Mouse (Mus musculus) heart, postnatal 25 days (tissue): ENCODE results near the gene Tprn. TPM values are rescaled to one million over a fixed set of nuclear protein-coding genes. Genes with fewer than 3 reads are reported as not detected.
A peak's percentile ranks its signal among the peaks of the same experiment; 100 is the strongest.

Experiments
- DNase-seq: peaks from one replicate; pipeline ENCODE4 v3.0.0; 2022; ENCODE audit warnings: low spot score
- intact Hi-C: fragments of 180-260 bp; cut with DNase I; formaldehyde crosslinking; loops from one replicate; pipeline ENCODE4 v1.15.1; 2025
- total RNA-seq, 2 experiments: library from RNA; stranded (reverse); gene quantifications; 2 replicates each; pipeline ENCODE4 v1.2.3; 2021

Gene Tprn
- total RNA-seq, 2 experiments from 2014 or later, result 3.6 to 6.0 TPM

DNA sequence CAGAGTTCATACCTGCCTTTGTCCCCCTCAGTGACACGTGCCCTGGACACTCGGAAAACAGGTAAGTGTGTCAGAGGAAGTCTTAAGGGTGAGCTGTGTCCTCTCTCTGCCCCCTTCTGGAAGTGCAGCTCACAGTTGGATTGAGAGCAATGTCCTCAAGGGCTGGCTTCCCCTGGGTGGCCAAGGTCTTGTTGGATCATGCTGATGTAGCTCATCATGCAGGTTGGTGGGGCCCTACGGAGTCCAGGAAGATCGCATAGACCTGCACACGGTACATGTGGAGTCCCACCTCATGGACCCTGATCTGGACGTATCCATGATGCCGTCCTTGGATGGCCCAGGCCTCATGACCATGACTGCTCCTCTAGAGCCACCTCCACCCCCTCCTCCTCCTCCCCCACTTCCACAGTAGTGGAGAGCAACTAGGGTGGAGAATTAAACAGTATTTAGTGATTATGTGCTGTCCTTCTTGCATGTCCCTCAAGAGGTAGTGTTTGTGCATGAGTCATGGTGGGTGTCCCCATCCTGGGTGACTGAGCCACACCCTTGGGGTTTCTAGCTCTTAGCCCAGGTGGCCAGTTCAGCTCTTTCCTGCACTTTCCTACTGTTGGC lies 26.4 kb downstream of the Tprn start:
- intact Hi-C loops, result no loop called here
- no peak for DNase-seq

DNA sequence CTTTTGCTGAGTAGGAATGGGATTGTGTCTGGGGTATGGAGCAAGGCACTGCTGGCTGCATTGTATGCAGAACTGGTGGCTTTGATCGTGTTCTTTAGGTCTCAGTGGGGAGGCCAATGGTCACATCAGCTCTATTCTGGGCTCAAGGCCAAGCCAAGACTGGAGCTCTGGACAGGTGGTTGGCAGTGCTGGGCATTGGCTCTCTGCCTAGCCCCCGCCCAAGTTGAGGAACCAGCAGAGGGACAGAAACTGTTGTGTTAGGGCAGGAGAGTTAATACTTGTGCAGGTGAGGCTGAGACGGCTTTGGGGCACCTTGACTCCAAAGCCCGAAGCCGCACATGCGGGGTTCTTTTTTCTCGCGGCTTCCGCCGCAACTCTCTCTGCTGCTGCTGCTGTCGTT lies 27.2 kb downstream of the Tprn start, which contains the start of gene Lrrc26:
Gene Lrrc26 (plus strand): TSS at position 265 of the 400 bp plus-strand sequence.
- no peak for DNase-seq
- intact Hi-C loops, result loop anchor here (5.0 kb wide), 1 partner anchor 62 kb away; no protein-coding TSS in a partner anchor

DNA sequence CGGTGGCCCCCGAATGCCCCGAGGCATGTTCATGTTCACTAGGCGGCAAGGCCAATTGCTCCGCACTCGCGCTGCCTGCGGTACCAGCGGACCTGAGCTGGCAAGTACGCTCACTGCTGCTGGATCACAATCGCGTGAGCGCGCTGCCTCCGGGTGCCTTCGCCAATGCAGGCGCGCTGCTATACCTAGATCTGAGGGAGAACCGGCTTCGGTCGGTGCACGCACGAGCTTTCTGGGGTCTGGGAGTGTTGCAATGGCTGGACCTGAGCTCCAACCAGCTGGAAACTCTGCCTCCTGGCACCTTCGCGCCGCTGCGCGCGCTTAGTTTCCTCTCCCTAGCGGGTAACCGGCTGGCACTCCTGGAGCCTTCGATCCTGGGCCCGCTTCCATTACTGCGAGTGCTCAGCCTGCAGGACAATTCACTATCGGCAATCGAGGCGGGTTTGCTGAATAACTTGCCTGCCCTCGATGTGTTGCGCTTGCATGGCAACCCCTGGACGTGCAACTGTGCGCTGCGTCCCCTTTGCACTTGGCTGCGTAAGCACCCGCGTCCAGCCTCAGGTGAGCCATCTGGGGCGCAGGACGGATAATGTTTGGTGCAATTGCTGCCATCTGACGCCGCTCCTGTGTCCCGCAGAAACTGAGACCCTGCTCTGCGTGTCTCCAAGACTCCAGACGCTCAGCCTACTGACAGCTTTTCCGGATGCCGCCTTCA lies 27.8 kb downstream of the Tprn start:
- intact Hi-C loops, result loop anchor here (5.0 kb wide), 1 partner anchor 63 kb away; no protein-coding TSS in a partner anchor
- DNase-seq, result no peak

DNA sequence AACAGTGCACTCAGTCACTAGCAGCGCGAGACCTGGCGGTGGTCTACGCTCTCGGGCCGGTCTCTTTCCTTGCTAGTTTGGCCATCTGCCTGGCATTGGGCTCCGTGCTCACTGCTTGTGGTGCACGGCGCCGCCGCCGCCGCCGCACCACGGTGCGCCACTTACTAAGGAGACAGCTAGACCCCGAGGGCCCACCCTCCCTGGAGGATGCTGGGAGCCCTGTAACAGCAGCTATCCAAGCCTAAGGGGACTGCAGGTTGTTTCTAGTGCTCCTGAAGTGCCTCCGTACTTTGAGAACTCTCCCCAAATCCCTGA lies 28.4 kb downstream of the Tprn start:
- intact Hi-C loops, result loop anchor here (5.0 kb wide), 1 partner anchor 63 kb away; no protein-coding TSS in a partner anchor
- DNase-seq, result no peak

DNA sequence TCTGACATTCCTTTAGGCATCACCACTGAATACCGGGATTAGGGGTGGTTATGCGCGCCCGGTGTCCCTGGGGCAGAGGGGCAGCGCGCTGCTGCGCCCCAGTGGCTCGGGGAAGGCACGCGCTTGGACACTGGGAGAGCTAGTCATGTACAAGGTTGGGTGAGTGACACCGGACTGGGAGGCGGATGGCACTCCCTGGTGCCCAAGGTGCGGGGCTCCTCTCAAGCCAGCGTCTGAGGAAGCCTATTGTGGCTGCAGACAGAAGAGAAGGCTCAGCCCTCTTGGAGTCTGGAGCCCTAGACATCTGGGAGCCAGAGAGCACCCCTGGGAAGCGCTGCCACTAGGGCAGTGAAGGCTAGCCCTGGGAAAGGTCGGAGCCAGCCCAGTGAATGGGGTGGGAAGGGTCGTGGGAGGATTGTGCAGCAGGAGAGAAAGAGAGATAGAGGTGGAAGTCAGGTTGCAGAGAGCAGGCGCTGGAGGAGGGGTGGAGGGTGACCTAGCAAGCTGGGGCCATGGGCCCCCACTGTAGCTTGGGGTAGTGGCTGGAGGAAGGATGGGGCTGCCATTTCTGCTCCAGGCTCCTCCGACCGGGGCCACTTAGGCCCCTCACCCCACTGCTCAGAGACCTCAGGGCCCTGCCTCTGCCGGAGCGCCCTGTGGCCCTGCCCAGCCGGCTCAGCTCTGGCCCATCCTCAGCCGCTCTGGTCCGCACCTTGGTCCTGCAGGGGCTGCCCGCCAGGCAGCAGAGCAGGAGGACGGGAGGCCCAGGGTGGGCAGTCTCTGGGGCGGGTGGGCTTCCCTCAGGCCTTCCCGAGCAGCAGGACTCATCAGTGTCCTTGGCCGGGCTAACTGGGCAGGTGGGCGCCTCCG lies 29.0 kb downstream of the Tprn start:
- intact Hi-C loops, result loop anchor here (2.0 to 5.0 kb wide), 2 partner anchors 13 to 64 kb away; no protein-coding TSS in a partner anchor
- no peak for DNase-seq

DNA sequence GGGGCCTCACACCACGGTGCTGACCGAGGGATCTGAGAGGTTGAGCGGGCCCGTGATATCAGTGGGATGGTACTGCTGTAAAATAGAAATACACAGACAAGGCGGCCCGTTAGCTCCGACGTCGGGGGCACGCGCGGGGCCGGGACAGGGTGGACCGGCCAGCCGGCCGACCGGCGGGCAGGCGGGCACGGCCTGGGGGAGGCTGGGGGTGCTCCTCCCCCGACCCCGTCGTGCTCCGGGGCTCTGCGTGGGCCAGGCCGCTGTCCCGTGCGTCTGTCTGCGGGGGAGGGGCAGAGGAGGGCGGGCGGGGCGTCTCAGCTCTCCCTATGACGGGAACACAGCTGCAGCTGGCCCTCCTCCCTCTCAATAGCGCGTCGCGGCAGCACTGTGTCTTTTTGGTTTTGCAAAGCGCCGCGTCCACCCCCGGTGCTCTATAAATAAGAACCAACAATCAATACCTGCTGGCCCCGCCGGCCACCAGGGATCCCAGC lies 29.7 kb downstream of the Tprn start:
- no peak for DNase-seq
- intact Hi-C loops, result loop anchor here (2.0 to 5.0 kb wide), 2 partner anchors 13 to 65 kb away; no protein-coding TSS in a partner anchor

DNA sequence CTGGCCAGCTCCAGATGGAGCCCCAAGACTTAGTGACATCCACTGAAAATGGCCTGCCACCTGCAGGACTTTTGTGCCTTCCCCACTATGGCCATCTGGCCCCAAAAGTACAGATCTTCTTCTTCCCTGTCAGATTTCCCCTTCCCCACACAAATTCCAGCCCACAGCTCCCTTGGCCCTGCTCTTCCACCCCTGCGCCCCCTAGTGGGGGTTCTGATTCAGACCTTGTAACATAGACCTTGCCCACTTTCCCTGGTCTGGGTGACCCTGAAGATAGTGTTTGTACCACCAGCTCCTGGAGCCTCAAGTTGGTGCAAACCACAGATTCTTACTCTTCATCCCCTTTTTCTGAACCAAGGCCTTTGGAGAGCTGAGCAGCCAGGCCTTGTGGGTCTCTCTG lies 30.4 kb downstream of the Tprn start:
- intact Hi-C loops, result loop anchor here (2.0 to 5.0 kb wide), 2 partner anchors 14 to 66 kb away; no protein-coding TSS in a partner anchor
- peak; percentile 54 for DNase-seq

DNA sequence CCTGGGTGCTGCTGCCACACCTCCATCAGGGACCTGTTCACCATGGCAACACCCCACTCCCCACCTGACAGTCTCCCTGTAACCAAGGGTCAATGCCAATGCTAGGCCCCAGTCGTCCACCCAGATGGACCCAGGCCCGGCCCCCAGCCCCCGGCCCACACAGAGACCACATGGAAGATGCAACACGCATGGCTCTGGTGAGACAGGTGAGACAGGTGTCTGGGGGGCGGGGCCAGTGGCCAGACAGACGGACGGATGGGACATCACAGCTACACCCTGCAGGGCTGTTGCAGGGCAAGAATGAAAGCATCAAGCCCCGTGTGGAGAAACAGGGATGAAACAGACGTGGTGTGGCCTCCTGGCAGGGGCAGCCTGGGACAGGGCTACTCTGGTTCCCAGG lies 31.3 kb downstream of the Tprn start:
- intact Hi-C loops, result loop anchor here (2.0 to 5.0 kb wide), 2 partner anchors 15 to 66 kb away; no protein-coding TSS in a partner anchor
- no peak for DNase-seq

DNA sequence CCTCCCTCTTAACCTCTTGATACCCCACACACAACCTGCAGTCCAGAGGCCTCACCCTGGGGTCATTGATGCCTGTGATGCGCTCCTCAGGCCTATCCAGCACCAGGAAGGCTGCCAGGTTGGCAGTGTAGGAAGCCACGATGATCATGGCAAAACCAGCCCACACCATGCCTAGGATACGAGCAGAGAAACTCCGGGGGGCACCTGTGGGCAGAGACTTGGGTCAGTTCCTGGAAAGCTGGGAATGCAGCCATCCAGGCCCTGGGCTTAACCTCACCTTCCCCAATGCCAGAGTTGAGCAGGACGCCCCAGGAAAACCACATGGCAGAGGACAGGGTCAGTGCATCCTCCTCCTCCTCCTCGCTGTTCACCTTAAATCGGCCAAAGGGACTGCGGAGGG lies 34.7 kb downstream of the Tprn start:
- intact Hi-C loops, result no loop called here
- DNase-seq, result no peak

DNA sequence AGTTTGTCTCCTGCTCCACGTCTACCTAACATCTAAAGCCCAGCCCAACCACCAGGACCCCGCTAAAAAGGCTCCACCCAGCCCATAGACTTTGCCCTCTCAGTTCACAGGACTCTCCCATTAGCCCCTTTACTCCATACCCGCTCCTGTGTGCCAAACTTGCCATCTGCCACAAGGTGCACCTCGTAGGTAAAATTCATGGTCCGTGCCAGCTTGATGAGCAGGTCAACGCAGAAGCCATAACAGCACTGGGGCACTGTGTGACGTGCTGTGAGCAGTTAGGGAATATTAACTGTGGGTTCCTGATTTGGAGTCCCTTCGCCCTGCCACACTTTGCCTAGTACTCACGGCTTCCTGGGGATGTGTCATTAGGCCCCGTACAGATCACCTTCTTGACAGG lies 35.6 kb downstream of the Tprn start:
- no peak for DNase-seq
- intact Hi-C loops, result no loop called here

DNA sequence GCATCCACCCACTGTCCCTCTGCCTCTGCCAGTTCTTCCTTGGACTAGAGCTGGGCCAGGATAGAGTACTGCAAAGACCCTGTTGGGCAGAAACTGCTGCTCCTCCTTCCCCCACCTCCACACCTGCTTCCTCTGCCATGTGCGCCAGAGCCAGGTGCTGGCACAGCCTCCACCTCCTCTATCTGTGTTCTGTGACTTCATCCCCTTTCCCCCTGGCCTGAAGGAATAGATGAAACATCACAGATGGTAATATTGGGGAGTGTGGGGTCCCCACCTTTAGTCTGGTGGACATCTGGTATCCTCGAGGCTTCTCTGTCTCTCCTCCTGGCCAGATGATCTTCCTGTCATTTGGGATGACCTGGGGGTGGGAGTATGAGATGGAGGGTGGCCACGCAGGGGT lies 41.0 kb downstream of the Tprn start:
- intact Hi-C loops, result no loop called here
- DNase-seq, result no peak

DNA sequence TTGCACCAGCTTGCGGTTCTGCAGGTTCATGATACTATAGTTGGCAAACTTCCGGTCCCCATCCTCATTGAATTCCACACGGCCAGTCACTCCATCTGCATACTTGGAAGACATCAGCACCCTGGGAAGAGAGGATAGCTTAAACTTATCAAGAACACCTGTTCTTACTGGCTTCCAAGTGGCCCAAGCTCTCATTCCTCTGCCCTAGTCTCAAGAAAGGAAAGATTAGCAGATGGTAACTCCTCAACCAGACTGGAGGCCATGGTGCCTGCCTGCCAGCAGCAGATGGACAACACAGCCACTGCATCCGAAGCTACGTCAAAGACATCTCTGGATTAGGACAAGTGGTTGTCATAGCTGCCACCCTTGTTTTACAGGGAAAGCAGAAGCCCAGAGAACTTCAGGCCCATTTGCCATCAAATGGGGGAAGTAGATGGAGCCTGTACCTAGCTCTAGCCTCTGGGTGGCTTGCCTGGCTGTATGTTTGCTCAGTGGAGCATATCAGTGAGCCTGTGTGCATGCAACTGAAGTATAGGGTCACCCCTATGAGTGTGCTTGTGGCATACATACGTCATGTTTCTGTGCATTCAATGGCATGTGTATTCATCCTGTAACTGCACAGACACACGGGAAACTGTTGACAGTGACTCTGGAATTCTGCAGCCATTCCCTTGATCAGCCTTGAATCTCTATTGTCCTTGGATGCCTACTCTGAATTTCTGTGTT lies 41.7 kb downstream of the Tprn start:
- DNase-seq, result no peak
- intact Hi-C loops, result no loop called here

DNA sequence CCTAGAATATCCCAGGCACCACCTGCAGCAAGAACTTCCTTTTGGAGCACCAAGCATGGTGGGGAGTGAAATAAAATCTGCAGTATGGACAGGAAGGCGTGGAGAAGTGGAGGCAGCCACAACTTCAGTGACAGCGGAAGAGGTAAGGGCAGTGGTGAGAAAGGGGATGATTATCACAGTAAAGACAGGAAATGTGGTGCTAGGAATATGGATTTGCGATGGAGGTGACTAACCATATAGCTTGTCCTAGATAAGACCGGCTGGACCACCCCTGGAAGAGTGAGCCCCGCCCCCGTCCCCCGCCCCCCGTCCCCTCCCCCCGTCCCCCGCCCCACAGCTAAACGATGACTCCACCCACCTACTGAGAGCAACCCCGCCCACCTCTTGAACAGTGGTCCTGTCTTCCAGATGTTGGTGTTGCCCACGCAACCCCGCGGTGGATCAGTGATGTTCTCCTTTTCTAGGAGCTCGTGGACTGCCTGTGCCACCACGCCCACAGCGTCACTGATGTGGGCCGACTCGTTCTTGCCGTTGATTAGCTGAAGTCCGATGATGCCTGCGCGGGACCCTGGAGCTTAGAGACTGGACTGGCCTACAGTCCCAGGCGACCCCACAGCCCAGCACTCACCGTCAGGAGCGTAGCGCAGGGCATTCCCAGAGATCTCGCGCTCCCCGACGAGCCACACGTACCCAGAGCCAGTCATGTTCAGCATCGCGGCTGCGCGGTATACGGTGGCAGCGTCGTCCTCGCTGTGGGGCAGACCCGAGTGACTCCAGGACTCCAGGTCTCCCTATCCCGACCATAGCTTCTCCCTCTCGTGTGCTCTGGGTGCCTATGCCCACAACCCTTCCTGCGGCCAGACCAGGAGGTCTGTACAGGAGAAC lies 42.5 kb downstream of the Tprn start:
- intact Hi-C loops, result no loop called here
- DNase-seq, result no peak

DNA sequence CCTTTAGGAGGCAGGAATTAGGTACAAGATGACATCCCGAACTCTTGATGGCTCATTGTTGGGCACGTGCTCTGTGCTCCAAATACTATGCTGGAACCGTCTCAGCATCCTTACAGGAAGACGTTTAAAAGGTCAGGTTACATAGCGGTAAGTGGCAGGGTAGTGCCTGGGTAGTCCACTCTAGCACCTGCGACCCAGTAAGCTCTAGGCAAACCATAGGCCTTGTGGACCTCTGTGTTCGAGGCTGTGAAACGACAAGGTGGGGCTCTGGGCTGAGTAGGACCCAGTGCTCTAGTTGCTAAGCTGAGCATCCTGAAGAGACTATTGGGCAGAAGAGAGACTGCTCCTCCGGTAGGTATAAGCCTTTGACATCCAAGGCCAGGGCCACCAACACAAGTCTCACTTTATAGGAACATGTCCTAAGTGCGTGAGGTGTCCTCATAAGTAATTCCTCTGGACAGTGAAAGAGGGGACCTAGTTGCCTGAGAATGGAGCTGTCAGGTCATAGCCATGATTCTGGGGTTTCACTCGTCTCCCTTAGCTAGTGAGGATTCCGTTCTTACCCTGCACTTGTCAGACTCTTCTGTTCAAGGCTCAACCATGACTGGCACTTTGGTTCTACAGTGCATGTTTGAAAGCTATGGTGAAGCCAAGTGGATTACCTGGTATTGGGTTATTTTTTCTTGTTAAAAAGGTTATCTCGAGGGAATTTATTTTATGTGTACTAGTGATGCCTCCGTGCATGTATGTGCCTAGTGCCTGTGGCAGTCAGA lies 43.4 kb downstream of the Tprn start:
- no peak for DNase-seq
- intact Hi-C loops, result no loop called here

DNA sequence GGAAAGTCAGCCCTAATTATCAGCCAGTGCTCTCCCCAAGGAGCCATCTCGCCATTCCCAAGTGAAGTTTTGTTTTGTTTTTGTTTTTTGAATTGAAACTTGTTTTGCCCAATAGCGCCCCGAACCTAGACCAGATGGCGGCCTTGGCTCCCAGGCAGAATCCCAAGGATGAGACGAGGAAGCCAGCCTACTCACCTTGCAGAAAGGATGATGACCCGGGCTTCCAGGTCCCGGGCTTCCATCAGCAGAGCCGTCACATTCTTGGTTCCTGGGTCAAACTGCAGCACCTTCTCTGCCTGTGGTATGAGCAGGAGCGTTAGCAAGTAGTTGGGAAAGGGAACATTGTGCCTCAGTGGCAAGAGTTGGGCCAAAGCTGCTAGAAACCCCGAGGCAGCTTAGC lies 47.8 kb downstream of the Tprn start:
- intact Hi-C loops, result no loop called here

DNA sequence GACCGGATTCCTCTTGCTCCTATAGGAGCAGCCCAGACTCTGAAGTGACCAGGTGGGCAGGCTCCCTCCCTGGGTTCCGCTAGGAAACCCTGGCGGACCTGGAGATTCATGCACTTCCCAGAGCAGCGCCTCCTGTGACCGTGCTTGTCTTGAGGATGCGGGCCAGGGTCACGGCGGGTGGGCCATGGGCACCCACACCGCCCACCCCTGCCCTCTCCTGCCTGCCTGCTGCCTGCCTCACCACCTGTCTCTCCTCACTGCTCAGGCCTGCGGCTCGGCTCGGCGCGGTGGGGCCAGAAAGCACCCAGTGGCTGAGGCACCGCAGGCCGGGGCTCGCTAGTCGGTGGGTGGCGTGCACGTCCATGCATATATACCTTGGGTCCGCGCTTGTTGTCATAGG lies 48.6 kb downstream of the Tprn start:
- intact Hi-C loops, result no loop called here
- DNase-seq, result no peak

More for the DNA sequence above, 47.8 kb downstream of the Tprn start:
- DNase-seq, result no peak

DNA sequence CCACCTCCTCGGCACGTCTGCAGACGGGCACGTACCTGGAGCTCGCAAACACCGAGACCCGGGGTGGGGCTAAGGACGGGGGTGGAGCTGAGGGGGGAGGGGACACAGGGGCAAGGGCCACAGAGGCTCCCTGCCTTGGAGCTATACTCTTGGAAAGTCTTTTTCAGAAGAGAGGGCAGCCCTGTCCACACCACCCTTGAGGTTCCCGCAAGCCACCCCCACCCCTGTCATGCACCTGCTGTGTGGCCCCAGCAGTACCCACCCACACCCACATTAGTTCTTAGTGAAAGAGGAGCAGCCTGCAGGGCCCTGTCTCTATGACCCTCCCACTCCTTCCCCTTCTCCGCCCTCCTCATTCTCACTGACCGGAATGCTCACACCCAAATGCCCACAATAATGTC lies 49.1 kb downstream of the Tprn start:
- intact Hi-C loops, result no loop called here

More for the DNA sequence above, 49.1 kb downstream of the Tprn start:
- DNase-seq, result no peak
